Mouse (Mus musculus): ENCODE results near the gene Spz1.

Gene Spz1

GRCm38 (mm10) chr13:92578210-92578609, 2.2 kb upstream of the Spz1 start:
- DNase-seq: no peak

- DNase-seq: no peak
These were observed 716 bp upstream of the Spz1 start for GRCm38 (mm10) chr13:92576688-92577087.

GRCm38 (mm10) chr13:92559429-92559828, 16.5 kb downstream of the Spz1 start:
- DNase-seq: no peak

DNA sequence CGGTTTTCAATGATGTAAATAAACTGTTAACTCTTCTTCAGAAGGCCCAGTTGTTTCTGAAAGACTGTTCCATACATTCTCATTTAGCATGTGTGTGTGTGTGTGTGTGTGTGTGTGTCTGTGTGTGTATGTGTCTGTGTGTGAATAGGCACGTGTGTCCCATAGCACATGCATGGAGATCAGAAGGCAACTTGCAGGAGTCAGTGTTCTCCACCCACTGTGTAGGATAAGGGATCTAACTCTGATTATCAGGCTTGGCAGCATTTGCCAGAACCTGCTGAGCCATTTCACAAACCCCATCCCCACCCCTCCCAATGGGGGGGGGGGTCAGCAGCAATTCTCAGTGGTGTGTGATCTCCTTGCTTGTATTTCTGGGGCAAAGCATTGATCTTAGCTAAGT, 18.7 kb downstream of the Spz1 start:
- no peak for DNase-seq

DNA sequence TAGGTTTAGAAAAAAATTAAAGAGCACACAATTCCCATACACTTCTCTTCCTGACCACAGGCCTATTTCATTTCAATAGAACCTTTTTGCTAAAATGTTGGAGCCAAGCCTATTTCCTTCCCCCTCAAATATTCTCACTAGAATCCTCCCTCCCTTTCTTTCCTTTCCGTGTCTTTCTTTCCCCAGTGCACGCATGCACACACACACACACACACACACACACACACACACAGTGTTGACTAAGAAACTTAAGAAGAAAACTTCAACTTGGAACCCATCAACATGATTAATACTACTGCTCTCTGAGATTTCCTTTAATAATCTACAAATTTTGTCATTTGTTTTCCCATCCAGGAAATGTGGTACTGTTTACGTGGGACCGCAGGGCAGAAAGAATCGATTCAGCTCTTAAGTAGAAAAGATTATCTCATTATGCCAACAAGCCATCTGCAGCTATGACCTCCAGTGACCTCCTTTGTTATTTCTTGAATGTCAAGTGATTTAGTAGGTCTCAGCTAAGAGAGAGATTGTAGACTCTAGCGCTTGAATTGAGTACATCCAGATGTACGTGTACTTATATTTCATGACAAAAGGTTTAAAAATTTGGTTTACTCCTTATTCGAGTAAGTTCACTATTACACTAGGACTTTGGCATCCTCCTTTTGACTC, 19.4 kb downstream of the Spz1 start:
- DNase-seq: no peak

DNA sequence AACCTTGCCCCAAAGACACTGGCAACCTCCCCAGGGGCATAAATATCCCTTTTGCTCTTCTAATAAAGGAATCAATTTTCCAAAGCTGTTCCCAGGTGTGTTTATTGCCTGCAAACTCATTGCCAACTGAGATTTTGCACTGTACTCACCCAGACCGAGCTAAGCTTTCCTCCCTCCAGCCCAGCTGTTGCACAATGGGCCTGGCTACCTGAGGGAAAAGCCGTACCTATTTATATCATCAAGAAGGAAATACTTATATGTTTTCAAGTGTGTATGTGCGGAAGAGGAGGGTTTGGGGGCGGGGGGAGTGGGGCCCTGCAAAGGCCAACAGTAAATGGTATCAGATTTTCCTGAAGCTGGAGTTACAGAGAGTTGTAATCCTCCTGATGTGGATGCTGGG, 28.9 kb downstream of the Spz1 start:
- no peak for DNase-seq

DNA sequence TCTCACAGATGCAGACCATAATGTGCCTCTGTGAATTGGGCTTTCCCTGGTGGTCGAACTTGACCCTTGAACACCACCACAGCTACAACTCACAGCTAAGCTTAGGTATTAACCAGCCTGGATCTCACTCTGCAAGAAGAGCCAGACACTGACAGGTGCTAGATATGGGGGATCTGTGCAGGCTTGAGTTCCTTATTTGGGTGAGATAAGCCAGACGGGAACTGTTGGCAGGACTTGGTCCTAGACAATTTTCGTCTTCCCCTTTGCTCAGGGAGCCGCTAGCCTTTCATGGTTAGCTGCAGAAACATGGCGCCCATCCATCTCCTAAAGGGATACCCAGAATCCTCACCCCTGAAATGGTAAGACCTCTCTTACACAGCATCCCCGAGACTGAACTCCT, 35.0 kb downstream of the Spz1 start:
- DNase-seq: no peak

DNA sequence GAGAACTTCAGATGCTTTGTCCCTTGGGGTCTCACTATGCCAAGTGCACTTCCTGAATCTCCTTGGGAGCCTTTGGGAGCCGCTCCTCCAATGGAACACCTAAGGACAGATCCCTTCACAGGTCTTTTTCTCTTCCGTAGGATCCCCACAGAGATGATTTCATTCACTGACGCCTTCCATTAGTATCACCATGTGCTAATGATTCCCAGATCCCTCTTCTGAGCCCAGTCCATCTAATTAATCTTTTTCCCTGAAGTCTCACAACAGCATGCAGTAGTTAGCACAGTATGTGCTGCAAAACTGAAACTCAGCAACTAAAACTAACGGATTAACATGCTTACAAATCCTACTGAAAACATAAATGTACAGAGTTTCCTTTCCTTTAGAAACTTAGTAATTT, 36.8 kb downstream of the Spz1 start:
- no peak for DNase-seq

GRCm38 (mm10) chr13:92533801-92534200, 42.2 kb downstream of the Spz1 start:
- no peak for DNase-seq

- DNase-seq: no peak
These were observed 43.8 kb downstream of the Spz1 start for GRCm38 (mm10) chr13:92532216-92532615.

- peak in 1 of 2 experiments; percentile 8 for DNase-seq
These were observed 44.7 kb downstream of the Spz1 start for GRCm38 (mm10) chr13:92531237-92531636.

- peak; percentile 97 to 100 for DNase-seq
These were observed 45.2 kb downstream of the Spz1 start, which contains the start of gene Zfyve16 for GRCm38 (mm10) chr13:92530721-92531211. Gene Zfyve16, minus strand, starts transcription at chr13:92530868.

DNA sequence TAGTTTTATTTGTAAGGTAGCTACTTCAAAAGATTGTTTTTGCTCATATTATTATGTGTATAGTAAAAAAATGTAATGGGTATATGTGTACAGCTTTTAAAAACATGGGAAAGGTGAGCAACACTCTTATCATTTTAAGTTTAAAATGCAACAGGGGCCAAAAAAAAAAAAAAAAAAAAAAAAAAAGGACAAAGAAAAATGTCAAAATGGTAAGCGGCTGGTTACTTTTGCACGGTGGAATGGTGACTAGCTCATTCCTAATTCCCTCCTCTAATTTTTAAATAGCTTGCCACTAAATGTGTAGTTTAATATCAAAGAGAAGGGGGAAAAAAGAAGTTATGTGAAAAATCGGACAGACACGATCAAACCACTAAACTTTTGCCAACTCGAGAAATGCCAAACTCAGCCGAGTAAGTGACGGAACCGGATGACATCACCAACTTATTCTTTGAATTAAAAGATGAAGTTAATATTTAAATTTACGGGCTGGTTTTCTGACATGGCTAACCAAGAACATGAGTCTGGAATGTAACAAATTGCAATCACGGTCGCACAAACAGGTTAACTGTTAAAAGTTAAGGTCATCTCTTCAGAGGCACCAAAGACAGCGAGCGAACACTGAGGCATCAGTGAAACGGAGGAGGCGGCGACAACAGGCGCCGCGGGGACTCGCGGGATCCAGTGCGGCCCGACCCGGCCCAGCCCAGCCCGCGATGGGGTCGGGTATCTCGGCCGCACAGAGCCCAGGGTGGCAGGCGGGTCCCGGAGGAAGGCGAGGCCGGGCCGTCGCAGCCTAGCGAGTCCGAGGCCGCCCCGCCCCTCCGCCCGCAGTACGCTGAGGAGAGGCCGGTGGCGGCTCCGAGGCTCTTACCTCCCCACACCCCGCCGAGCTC, 45.9 kb downstream of the Spz1 start:
- DNase-seq: no peak
